Mouse (Mus musculus) megakaryocyte, embryonic 14.5 days (primary cell): ENCODE measurements at regions not wholly inside any gene's neighbourhood (a gene's known extent, or its start where the extent isn't known, plus 50 kb on each side); places are given as distances from the start of the nearest gene placed in this dataset.
"Not testable (repeated sequence)": the region's sequence is repeated elsewhere in the genome, so short reads cannot be mapped to it uniquely, and the experiment has no call there.

ENCODE experiments used
- FLI1 ChIP-seq: IDR thresholded peaks from 2 replicates; pipeline ENCODE4 v1.6.1; 2012; ENCODE audit warnings: low read length, inconsistent platforms, mixed read lengths
- GATA1 ChIP-seq: IDR thresholded peaks from 3 replicates; pipeline ENCODE4 v1.6.1; 2012; ENCODE audit warnings: mixed read lengths, low read length, inconsistent platforms, borderline replicate concordance

- TF ChIP-seq GATA1, FLI1: not testable (repeated sequence)
Observed at GRCm38 (mm10) chr9:11441241-11441997, 536.8 kb upstream of the Cntn5 start.
